Mouse (Mus musculus) heart, adult 18-20 months (tissue): Measurements from ENCODE around the gene Fanci. TPM values are rescaled to one million over a fixed set of nuclear protein-coding genes. Genes with fewer than 3 reads are reported as not detected.

Experiments used
- DNase-seq, 2 experiments: peaks; one replicate each; pipeline ENCODE4 v3.0.0; 2021 to 2022; ENCODE audit warnings: mixed read lengths in 1 of 2
- total RNA-seq, 2 experiments: library from RNA; stranded (reverse); gene quantifications; 2 replicates each; pipeline ENCODE4 v1.2.3; 2021

Fanci gene
- total RNA-seq, 2 experiments from 2014 or later = 0.32 to 0.36 TPM

GRCm38 (mm10) chr7:79387991-79388390 lies 3.7 kb upstream of the Fanci start:
- DNase-seq = no peak

GRCm38 (mm10) chr7:79388671-79389206 lies 3.0 kb upstream of the Fanci start:
- no peak for DNase-seq

GRCm38 (mm10) chr7:79390141-79390708 lies 1.5 kb upstream of the Fanci start:
- DNase-seq = no peak

- DNase-seq = no peak
These were observed 258 bp upstream of the Fanci start for GRCm38 (mm10) chr7:79391471-79391870.

GRCm38 (mm10) chr7:79392860-79393513 lies 1.3 kb downstream of the Fanci start:
- no peak for DNase-seq

- no peak for DNase-seq
These were observed 2.2 kb downstream of the Fanci start for GRCm38 (mm10) chr7:79393924-79394323.

- DNase-seq = no peak
These were observed 2.9 kb downstream of the Fanci start for GRCm38 (mm10) chr7:79394666-79395065.

GRCm38 (mm10) chr7:79395186-79395585 lies 3.5 kb downstream of the Fanci start:
- no peak for DNase-seq

GRCm38 (mm10) chr7:79397446-79397963 lies 5.8 kb downstream of the Fanci start:
- DNase-seq = no peak

GRCm38 (mm10) chr7:79398426-79398825 lies 6.7 kb downstream of the Fanci start:
- DNase-seq = no peak

- no peak for DNase-seq
These were observed 7.2 kb downstream of the Fanci start for GRCm38 (mm10) chr7:79398971-79399370.

- no peak for DNase-seq
These were observed 8.6 kb downstream of the Fanci start for GRCm38 (mm10) chr7:79400296-79400695.

- no peak for DNase-seq
These were observed 23.0 kb downstream of the Fanci start for GRCm38 (mm10) chr7:79414449-79415375.

- DNase-seq = no peak
These were observed 28.2 kb downstream of the Fanci start for GRCm38 (mm10) chr7:79419950-79420349.

GRCm38 (mm10) chr7:79422876-79423275 lies 31.1 kb downstream of the Fanci start:
- DNase-seq = no peak

GRCm38 (mm10) chr7:79425804-79426203 lies 34.1 kb downstream of the Fanci start:
- no peak for DNase-seq

GRCm38 (mm10) chr7:79428243-79428642 lies 36.5 kb downstream of the Fanci start:
- DNase-seq = no peak

- no peak for DNase-seq
These were observed 48.3 kb downstream of the Fanci start for GRCm38 (mm10) chr7:79440035-79440434.

- no peak for DNase-seq
These were observed 55.3 kb downstream of the Fanci start for GRCm38 (mm10) chr7:79447048-79447447.

- DNase-seq = no peak
These were observed 55.8 kb downstream of the Fanci start for GRCm38 (mm10) chr7:79447486-79447885.

- no peak for DNase-seq
These were observed 70.0 kb downstream of the Fanci start for GRCm38 (mm10) chr7:79461721-79462120.

- DNase-seq = peak in 1 of 2 experiments; percentile 9
These were observed 71.8 kb downstream of the Fanci start for GRCm38 (mm10) chr7:79463376-79464077.
